Mouse (Mus musculus) forebrain, embryonic 16.5 days (tissue): ENCODE data around the gene Carf. TPM values are rescaled to one million over a fixed set of nuclear protein-coding genes. Genes with fewer than 3 reads are reported as not detected.
A peak's percentile ranks its signal among the peaks of the same experiment; 100 is the strongest.
"Not testable (repeated sequence)": the region's sequence is repeated elsewhere in the genome, so short reads cannot be mapped to it uniquely, and the experiment has no call there.

Source experiments
- ATAC-seq: fragments of 200-750 bp; cut with Nextera tagmentation; 2 replicates; pipeline ENCODE4 v1.8.0; 2017; ENCODE audit warnings: mild to moderate bottlenecking, moderate library complexity
- H3K27ac ChIP-seq: fragments of 300-500 bp; sonication (generic); 2 replicates; pipeline ENCODE4 v1.5.1; 2014; ENCODE audit warnings: low read length, control low read depth
- H3K27me3 ChIP-seq: fragments of 300-500 bp; sonication (generic); replicated peaks from 2 replicates; pipeline ENCODE4 v1.6.1; 2014; ENCODE audit warnings: low read length; ENCODE audit not compliant: control insufficient read depth, insufficient read depth
- H3K36me3 ChIP-seq: fragments of 300-500 bp; sonication (generic); 2 replicates; pipeline ENCODE4 v1.6.1; 2014; ENCODE audit not compliant: control insufficient read depth, insufficient read depth
- H3K4me1 ChIP-seq: fragments of 300-500 bp; sonication (generic); replicated peaks from 2 replicates; pipeline ENCODE4 v1.6.1; 2014; ENCODE audit warnings: low read length; ENCODE audit not compliant: control insufficient read depth, insufficient read depth
- H3K4me2 ChIP-seq: fragments of 300-500 bp; sonication (generic); 2 replicates; pipeline ENCODE4 v1.6.1; 2014; ENCODE audit warnings: mild to moderate bottlenecking, low read length, control low read depth
- H3K4me3 ChIP-seq: fragments of 300-500 bp; sonication (generic); replicated peaks from 2 replicates; pipeline ENCODE4 v1.5.1; 2014; ENCODE audit warnings: mild to moderate bottlenecking, low read length, control low read depth
- H3K9ac ChIP-seq: fragments of 300-500 bp; sonication (generic); replicated peaks from 2 replicates; pipeline ENCODE4 v1.6.1; 2014; ENCODE audit warnings: low read depth, low read length, control low read depth
- H3K9me3 ChIP-seq: fragments of 300-500 bp; sonication (generic); 2 replicates; pipeline ENCODE4 v1.6.1; 2016; ENCODE audit warnings: low read length; ENCODE audit not compliant: control insufficient read depth
- WGBS: fragments of 180-500 bp; shearing (Covaris S2); extraction: QIAGEN DNeasy Blood & Tissue Kit; methylation state at CpG from one replicate; pipeline ENCODE4 v1.1.7; 2014; 5-methylcytosine and 5-hydroxymethylcytosine counted together
- polyA plus RNA-seq: library from polyadenylated mRNA; unstranded; fragments of >200 nt; fragmentation: Nextera tagmentation; extraction: Ambion mirVana; gene quantifications from 2 replicates; pipeline ENCODE4 v1.2.1, GENCODE M21; 2015

The Carf gene
- polyA plus RNA-seq, 1 experiment from 2014 or later, result 9.3 TPM

- H3K27me3 ChIP-seq, result no peaks in the 10 kb centered on the region
- H3K4me1 ChIP-seq, result no peaks in the 10 kb centered on the region
- WGBS, result 79% methylated on average over 2 of the region's 2 CpGs
- no peak overlapping the region for H3K9ac ChIP-seq
- no peaks in the 10 kb centered on the region for H3K36me3 ChIP-seq
- H3K27ac ChIP-seq, result no peak overlapping the region
- H3K9me3 ChIP-seq, result no peaks in the 10 kb centered on the region
- ATAC-seq, result no peak
- no peak overlapping the region for H3K4me2 ChIP-seq
- no peak overlapping the region for H3K4me3 ChIP-seq
These were observed 72.2 kb downstream of the Carf start for GRCm38 (mm10) chr1:60170251-60170650.

GRCm38 (mm10) chr1:60173119-60173518 lies 75.1 kb downstream of the Carf start:
- Histone ChIP-seq H3K36me3 (no peaks in the 10 kb centered on the region), H3K27me3 (no peaks in the 10 kb centered on the region), H3K4me2 (no peak overlapping the region), H3K4me3 (no peak overlapping the region), H3K9ac (no peak overlapping the region), H3K27ac (no peak overlapping the region), H3K9me3 (no peaks in the 10 kb centered on the region), H3K4me1 (no peaks in the 10 kb centered on the region)
- 88% methylated on average over 3 of the region's 3 CpGs for WGBS
- ATAC-seq, result no peak

- not testable (repeated sequence) for H3K9ac ChIP-seq, H3K4me3 ChIP-seq, H3K36me3 ChIP-seq, H3K27ac ChIP-seq, ATAC-seq, H3K27me3 ChIP-seq, H3K9me3 ChIP-seq, H3K4me1 ChIP-seq, H3K4me2 ChIP-seq
- 92% methylated on average over 1 of the region's 1 CpGs for WGBS
These were observed 79.8 kb downstream of the Carf start for GRCm38 (mm10) chr1:60177814-60178213.

- H3K4me2 ChIP-seq, result peak overlapping the region; percentile 66
- no peaks in the 10 kb centered on the region for H3K9me3 ChIP-seq
- no peaks in the 10 kb centered on the region for H3K27me3 ChIP-seq
- ATAC-seq, result no peak
- 14% methylated on average over 4 of the region's 4 CpGs for WGBS
- H3K36me3 ChIP-seq, result no peaks in the 10 kb centered on the region
- no peak overlapping the region for H3K27ac ChIP-seq
- H3K4me1 ChIP-seq, result peaks cover 6% of the 10 kb centered on the region
- H3K4me3 ChIP-seq, result peak overlapping the region; percentile 61
- H3K9ac ChIP-seq, result peak overlapping the region; percentile 91
These were observed 81.3 kb downstream of the Carf start for GRCm38 (mm10) chr1:60179376-60179775.

GRCm38 (mm10) chr1:60179932-60180783 lies 82.1 kb downstream of the Carf start, which contains the start of gene Nbeal1:
Nbeal1 (plus strand) TSS chr1:60180599.
- Histone ChIP-seq H3K9me3 (no peaks in the 10 kb centered on the region), H3K36me3 (no peaks in the 10 kb centered on the region), H3K27ac (peak within 1 kb of the TSS; percentile 90), H3K4me1 (peaks cover 6% of the 10 kb centered on the region), H3K4me3 (peak within 1 kb of the TSS; percentile 61), H3K27me3 (no peaks in the 10 kb centered on the region), H3K4me2 (peak within 1 kb of the TSS; percentile 75), H3K9ac (peak within 1 kb of the TSS; percentile 91)
- peak; percentile 99 for ATAC-seq
- under 1% methylated on average over 61 of the region's 74 CpGs for WGBS

GRCm38 (mm10) chr1:60180784-60181221 lies 82.8 kb downstream of the Carf start:
- Histone ChIP-seq H3K36me3 (no peaks in the 10 kb centered on the region), H3K9ac (peak overlapping the region; percentile 91), H3K27me3 (no peaks in the 10 kb centered on the region), H3K27ac (peak overlapping the region; percentile 90), H3K9me3 (no peaks in the 10 kb centered on the region), H3K4me2 (peak overlapping the region; percentile 75), H3K4me3 (peak overlapping the region; percentile 61), H3K4me1 (peaks cover 6% of the 10 kb centered on the region)
- no peak for ATAC-seq
- WGBS, result under 1% methylated on average over 28 of the region's 30 CpGs

- Histone ChIP-seq H3K4me1 (no peaks in the 10 kb centered on the region), H3K27me3 (no peaks in the 10 kb centered on the region), H3K27ac (no peak overlapping the region), H3K9ac (no peak overlapping the region), H3K36me3 (no peaks in the 10 kb centered on the region), H3K4me2 (no peak overlapping the region), H3K9me3 (no peaks in the 10 kb centered on the region), H3K4me3 (no peak overlapping the region)
- ATAC-seq, result no peak
These were observed 90.4 kb downstream of the Carf start for GRCm38 (mm10) chr1:60188454-60188853.

GRCm38 (mm10) chr1:60196813-60197212 lies 98.8 kb downstream of the Carf start:
- Histone ChIP-seq H3K27ac (no peak overlapping the region), H3K36me3 (peaks cover 8% of the 10 kb centered on the region), H3K4me2 (no peak overlapping the region), H3K4me3 (no peak overlapping the region), H3K9me3 (no peaks in the 10 kb centered on the region), H3K4me1 (no peaks in the 10 kb centered on the region; the same call in 1 of the 2 replicates), H3K9ac (no peak overlapping the region), H3K27me3 (no peaks in the 10 kb centered on the region)
- 75% methylated on average over 3 of the region's 3 CpGs for WGBS
- ATAC-seq, result no peak

- Histone ChIP-seq H3K27ac (no peak overlapping the region), H3K9ac (no peak overlapping the region), H3K4me3 (no peak overlapping the region), H3K4me1 (no peaks in the 10 kb centered on the region; the same call in 1 of the 2 replicates), H3K4me2 (no peak overlapping the region), H3K9me3 (no peaks in the 10 kb centered on the region), H3K27me3 (no peaks in the 10 kb centered on the region), H3K36me3 (peaks cover 24% of the 10 kb centered on the region)
- no peak for ATAC-seq
- WGBS, result 44% methylated on average over 4 of the region's 4 CpGs
These were observed 101.0 kb downstream of the Carf start for GRCm38 (mm10) chr1:60199006-60199405.
